Comparison of ENCODE assay signal across 8 mouse cellular contexts in genomic region chr8:80057198-80058174, GRCm38 (mm10). TPM values are rescaled to one million over a fixed set of nuclear protein-coding genes. Genes with fewer than 3 reads are reported as not detected.
DNase-seq lines count a peak whose midpoint lies in the region; ATAC-seq and TF ChIP-seq lines count a peak whose summit lies in the region.

Gene Hhip, minus strand, starts transcription at chr8:80058006.

- no peaks in the 10 kb centered on the region; the same call in none of the 2 replicates for H3K27me3 ChIP-seq in kidney, adult 2 months (replicated peaks; ENCODE audit: control insufficient read depth, insufficient read depth, low read length)
- no peaks in the 10 kb centered on the region for H3K27me3 ChIP-seq in lung, embryonic 14.5 days (ENCODE audit: insufficient read depth, low read length)

- H3K9ac ChIP-seq in lung, embryonic 14.5 days = peak within 1 kb of the TSS; percentile 68

- H3K36me3 ChIP-seq in kidney, adult 2 months (ENCODE audit: control insufficient read depth, insufficient read depth, low read length) = no peaks in the 10 kb centered on the region
- H3K36me3 ChIP-seq in lung, embryonic 14.5 days (ENCODE audit: insufficient read depth) = no peaks in the 10 kb centered on the region

- peak; percentile 79 for ATAC-seq in lung, embryonic 14.5 days (ENCODE audit: insufficient read depth)

- no peak for DNase-seq in kidney, adult 2 months
- DNase-seq in kidney, adult 11 months = no peak
- peak; percentile 43 for DNase-seq in brain, adult 2 months (ENCODE audit: low read depth, low spot score)
- peak; percentile 10 for DNase-seq in gastrocnemius, postnatal 25 days
- peak; percentile 31 for DNase-seq in layer of hippocampus, adult 9-11 months
- peak; percentile 85 for DNase-seq in lung, embryonic 14.5 days
- DNase-seq in urinary bladder, postnatal 36 days (ENCODE audit: low spot score in 2 of 2) = peak; percentile 6

- no peaks in the 10 kb centered on the region for H3K4me1 ChIP-seq in kidney, adult 2 months (ENCODE audit: control insufficient read depth, insufficient read depth, low read length)
- H3K4me1 ChIP-seq in lung, embryonic 14.5 days (ENCODE audit: insufficient read depth) = peaks cover 9% of the 10 kb centered on the region; the same call in 1 of the 2 replicates
- peaks cover 10% of the 10 kb centered on the region; the same call in 1 of the 2 replicates for H3K4me1 ChIP-seq in olfactory bulb, adult 2 months (ENCODE audit: control insufficient read depth, insufficient read depth, low read length)

- no peaks in the 10 kb centered on the region for H3K9me3 ChIP-seq in lung, embryonic 14.5 days (ENCODE audit: low read depth, low read length)

- no peak for TF ChIP-seq CTCF in kidney, adult 2 months (conservative IDR thresholded peaks at IDR 0.05; ENCODE audit: insufficient read depth, insufficient read length, low read depth, low read length)
- TF ChIP-seq CTCF in lung, embryonic 14.5 days (IDR thresholded peaks at IDR 0.05; ENCODE audit: low read depth) = peak; percentile 42
- TF ChIP-seq CTCF in olfactory bulb, adult 2 months (IDR thresholded peaks at IDR 0.05; ENCODE audit: insufficient read depth, low read depth, low read length) = 0 out of 2 replicates have a peak, but pooled peaks have one; percentile 13

- 2% methylated on average over 38 of the region's 56 CpGs for WGBS in kidney, adult 2 months
- under 1% methylated on average over 41 of the region's 56 CpGs for WGBS in lung, embryonic 14.5 days
- WGBS in olfactory bulb, adult 2 months = under 1% methylated on average over 52 of the region's 56 CpGs

- TF ChIP-seq POLR2A in kidney, adult 2 months (IDR thresholded peaks at IDR 0.05; ENCODE audit: low read depth, low read length) = no peak
- TF ChIP-seq POLR2A in olfactory bulb, adult 2 months (IDR thresholded peaks at IDR 0.05; ENCODE audit: insufficient read depth, low read depth, low read length) = no peak

- no peak within 1 kb of the TSS for H3K27ac ChIP-seq in kidney, adult 2 months (ENCODE audit: insufficient read depth, low read depth, low read length)
- H3K27ac ChIP-seq in lung, embryonic 14.5 days (ENCODE audit: low read depth) = peak within 1 kb of the TSS; percentile 60
- H3K27ac ChIP-seq in olfactory bulb, adult 2 months (ENCODE audit: insufficient read depth, low read depth, low read length) = no peak within 1 kb of the TSS

- peak within 1 kb of the TSS; percentile 37; the same call in 1 of the 2 replicates for H3K4me3 ChIP-seq in kidney, adult 2 months (ENCODE audit: insufficient read depth, low read depth, low read length)
- peak within 1 kb of the TSS; percentile 59 for H3K4me3 ChIP-seq in lung, embryonic 14.5 days (ENCODE audit: low read depth, low read length)
- peak within 1 kb of the TSS; percentile 53 for H3K4me3 ChIP-seq in olfactory bulb, adult 2 months (ENCODE audit: insufficient read depth, low read depth, low read length)

- peak within 1 kb of the TSS; percentile 93 for H3K4me2 ChIP-seq in lung, embryonic 14.5 days

RNA-seq across cellular contexts. Expression of gene Hhip, which starts in this region (rescaled TPM):
- 0.48 and 0.60 TPM in 2 replicates for polyA plus RNA-seq in kidney, adult 2 months (2012; rRNA removed)
- total RNA-seq in gastrocnemius, postnatal 25 days (2021) = under 1 TPM; 0.49 to 0.99 TPM
- polyA plus RNA-seq in lung, embryonic 14.5 days (2014; fragmentation: Nextera tagmentation; extraction: Ambion mirVana) = 53.1 and 58.3 TPM in 2 replicates
- polyA plus RNA-seq in olfactory bulb, adult 2 months (2012; ENCODE audit: insufficient read depth, insufficient read length, low replicate concordance, missing spikeins) = not detected in 2 replicates

Comparison
In these comparisons a context has a peak if more than half of its experiments do, and no peak if none do; other contexts are left out.
1. RNA of gene Hhip (polyA plus RNA-seq): 53.1 to 58.3 TPM in lung, embryonic 14.5 days; 0.48 to 0.60 TPM in kidney, adult 2 months and not detected in olfactory bulb, adult 2 months; every median in the first group is over 10 times any median in the second.
2. Peak in DNase-seq in gastrocnemius, postnatal 25 days; RNA of the gene not detected or under 1 TPM.
3. DNase-seq: peak in brain, adult 2 months (single experiment), layer of hippocampus, adult 9-11 months (single experiment), lung, embryonic 14.5 days (single experiment) and urinary bladder, postnatal 36 days (2 of 2); none in kidney, adult 2 months (single experiment) and kidney, adult 11 months (single experiment).
4. Peak in every context shown above with its lines, with median percentiles within 50 percentile points of each other: H3K4me3 ChIP-seq.